Mouse (Mus musculus) lung, embryonic 16.5 days (tissue): Measurements from ENCODE around the gene Fzd5. TPM values are rescaled to one million over a fixed set of nuclear protein-coding genes. Genes with fewer than 3 reads are reported as not detected.
A peak's percentile ranks its signal among the peaks of the same experiment; 100 is the strongest.

ENCODE experiments used
- ATAC-seq: fragments of 200-750 bp; cut with Nextera tagmentation; 2 replicates; pipeline ENCODE4 v1.8.0; 2017; ENCODE audit warnings: low read depth, mild to moderate bottlenecking, moderate library complexity
- H3K27ac ChIP-seq: fragments of 300-500 bp; sonication (generic); 2 replicates; pipeline ENCODE4 v1.5.1; 2014; ENCODE audit warnings: mild to moderate bottlenecking, control low read depth, low read length
- H3K27me3 ChIP-seq: fragments of 300-500 bp; sonication (generic); 2 replicates; pipeline ENCODE4 v1.6.1; 2014; ENCODE audit warnings: low read depth, low read length, mixed read lengths; ENCODE audit not compliant: control insufficient read depth, insufficient read depth
- H3K36me3 ChIP-seq: fragments of 300-500 bp; sonication (generic); 2 replicates; pipeline ENCODE4 v1.6.1; 2014; ENCODE audit warnings: low read length; ENCODE audit not compliant: control insufficient read depth, insufficient read depth
- H3K4me1 ChIP-seq: fragments of 300-500 bp; sonication (generic); replicated peaks from 2 replicates; pipeline ENCODE4 v1.6.1; 2014; ENCODE audit warnings: low read length, mixed read lengths; ENCODE audit not compliant: control insufficient read depth, insufficient read depth
- H3K4me2 ChIP-seq: fragments of 300-500 bp; sonication (generic); 2 replicates; pipeline ENCODE4 v1.6.1; 2014; ENCODE audit warnings: low read depth, low read length, control low read depth
- H3K4me3 ChIP-seq: fragments of 300-500 bp; sonication (generic); 2 replicates; pipeline ENCODE4 v1.5.1; 2014; ENCODE audit warnings: mild to moderate bottlenecking, low read length, control low read depth
- H3K9ac ChIP-seq: fragments of 300-500 bp; sonication (generic); 2 replicates; pipeline ENCODE4 v1.6.1; 2014; ENCODE audit warnings: low read length, control low read depth
- H3K9me3 ChIP-seq: fragments of 300-500 bp; sonication (generic); 2 replicates; pipeline ENCODE4 v1.6.1; 2016; ENCODE audit warnings: low read length; ENCODE audit not compliant: control insufficient read depth
- WGBS: fragments of 180-500 bp; shearing (Covaris S2); extraction: QIAGEN DNeasy Blood & Tissue Kit; methylation state at CpG from one replicate; pipeline ENCODE4 v1.1.7; 2014; 5-methylcytosine and 5-hydroxymethylcytosine counted together
- polyA plus RNA-seq: library from polyadenylated mRNA; unstranded; fragments of >200 nt; fragmentation: Nextera tagmentation; extraction: Ambion mirVana; gene quantifications from 2 replicates; pipeline ENCODE4 v1.2.1, GENCODE M21; 2015

Fzd5 gene
- polyA plus RNA-seq, 1 experiment from 2014 or later, result 2.3 TPM

- no peaks in the 10 kb centered on the region for H3K27me3 ChIP-seq
- no peak for ATAC-seq
- no peaks in the 10 kb centered on the region for H3K36me3 ChIP-seq
- H3K9me3 ChIP-seq, result no peaks in the 10 kb centered on the region
- no peak overlapping the region for H3K4me3 ChIP-seq
- H3K4me1 ChIP-seq, result peaks cover 12% of the 10 kb centered on the region
- H3K27ac ChIP-seq, result peak overlapping the region; percentile 74
- 0 out of 2 replicates have a peak overlapping the region, but pooled peaks have one; percentile 8 for H3K9ac ChIP-seq
- 50% methylated on average over 7 of the region's 7 CpGs for WGBS
- H3K4me2 ChIP-seq, result no peak overlapping the region
These were observed 18.6 kb upstream of the Fzd5 start for GRCm38 (mm10) chr1:64755971-64756639.

GRCm38 (mm10) chr1:64754658-64755057 lies 17.1 kb upstream of the Fzd5 start:
- Histone ChIP-seq H3K4me2 (no peak overlapping the region), H3K9ac (no peak overlapping the region), H3K27ac (no peak overlapping the region), H3K27me3 (no peaks in the 10 kb centered on the region), H3K4me1 (peaks cover 12% of the 10 kb centered on the region), H3K9me3 (no peaks in the 10 kb centered on the region), H3K4me3 (no peak overlapping the region), H3K36me3 (no peaks in the 10 kb centered on the region)
- ATAC-seq, result no peak
- WGBS, result 82% methylated on average over 5 of the region's 5 CpGs

GRCm38 (mm10) chr1:64753668-64754067 lies 16.1 kb upstream of the Fzd5 start:
- Histone ChIP-seq H3K4me2 (no peak overlapping the region), H3K4me3 (no peak overlapping the region), H3K9me3 (no peaks in the 10 kb centered on the region), H3K9ac (no peak overlapping the region), H3K27me3 (no peaks in the 10 kb centered on the region), H3K4me1 (peaks cover 12% of the 10 kb centered on the region), H3K27ac (no peak overlapping the region), H3K36me3 (no peaks in the 10 kb centered on the region)
- 63% methylated on average over 7 of the region's 7 CpGs for WGBS
- ATAC-seq, result no peak

GRCm38 (mm10) chr1:64753109-64753508 lies 15.6 kb upstream of the Fzd5 start:
- Histone ChIP-seq H3K9ac (no peak overlapping the region), H3K27ac (no peak overlapping the region), H3K27me3 (no peaks in the 10 kb centered on the region), H3K4me1 (peaks cover 12% of the 10 kb centered on the region), H3K4me3 (no peak overlapping the region), H3K4me2 (no peak overlapping the region), H3K9me3 (no peaks in the 10 kb centered on the region), H3K36me3 (no peaks in the 10 kb centered on the region)
- no peak for ATAC-seq
- 57% methylated on average over 8 of the region's 8 CpGs for WGBS

GRCm38 (mm10) chr1:64744616-64745015 lies 7.1 kb upstream of the Fzd5 start:
- Histone ChIP-seq H3K27ac (no peak overlapping the region), H3K27me3 (no peaks in the 10 kb centered on the region), H3K9ac (no peak overlapping the region), H3K9me3 (no peaks in the 10 kb centered on the region), H3K4me3 (no peak overlapping the region), H3K36me3 (no peaks in the 10 kb centered on the region), H3K4me2 (no peak overlapping the region), H3K4me1 (no peaks in the 10 kb centered on the region)
- no peak for ATAC-seq

GRCm38 (mm10) chr1:64742741-64743408 lies 5.3 kb upstream of the Fzd5 start:
- H3K9ac ChIP-seq, result no peak overlapping the region
- H3K27me3 ChIP-seq, result peaks cover 3% of the 10 kb centered on the region; the same call in 1 of the 2 replicates
- no peak overlapping the region for H3K4me2 ChIP-seq
- 74% methylated on average over 18 of the region's 18 CpGs for WGBS
- H3K27ac ChIP-seq, result no peak overlapping the region
- peaks cover 7% of the 10 kb centered on the region for H3K4me1 ChIP-seq
- H3K4me3 ChIP-seq, result no peak overlapping the region
- no peaks in the 10 kb centered on the region for H3K9me3 ChIP-seq
- H3K36me3 ChIP-seq, result no peaks in the 10 kb centered on the region
- no peak for ATAC-seq

- peak overlapping the region; percentile 38 for H3K4me3 ChIP-seq
- whole genome bisulfite sequencing, result under 1% methylated on average over 14 of the region's 14 CpGs
- peak overlapping the region; percentile 65 for H3K9ac ChIP-seq
- H3K4me2 ChIP-seq, result peak overlapping the region; percentile 58
- H3K36me3 ChIP-seq, result no peaks in the 10 kb centered on the region
- H3K27me3 ChIP-seq, result peaks cover 24% of the 10 kb centered on the region
- ATAC-seq, result no peak
- H3K4me1 ChIP-seq, result peaks cover 27% of the 10 kb centered on the region
- peak overlapping the region; percentile 83 for H3K27ac ChIP-seq
- no peaks in the 10 kb centered on the region for H3K9me3 ChIP-seq
These were observed 1.1 kb upstream of the Fzd5 start for GRCm38 (mm10) chr1:64738661-64739082.

- peak overlapping the region; percentile 58 for H3K4me2 ChIP-seq
- H3K4me1 ChIP-seq, result peaks cover 29% of the 10 kb centered on the region
- peaks cover 28% of the 10 kb centered on the region for H3K27me3 ChIP-seq
- H3K27ac ChIP-seq, result peak overlapping the region; percentile 83
- H3K4me3 ChIP-seq, result peak overlapping the region; percentile 38
- peak; percentile 1; the same call in 1 of the 2 replicates for ATAC-seq
- WGBS, result 0% methylated on average over 11 of the region's 11 CpGs
- peak overlapping the region; percentile 65 for H3K9ac ChIP-seq
- H3K36me3 ChIP-seq, result no peaks in the 10 kb centered on the region
- no peaks in the 10 kb centered on the region for H3K9me3 ChIP-seq
These were observed 617 bp upstream of the Fzd5 start for GRCm38 (mm10) chr1:64738180-64738555.

- WGBS, result under 1% methylated on average over 42 of the region's 56 CpGs
- Histone ChIP-seq H3K4me2 (peak overlapping the region; percentile 93), H3K9ac (peak overlapping the region; percentile 72), H3K4me3 (peak overlapping the region; percentile 62), H3K27ac (peak overlapping the region; percentile 85), H3K9me3 (no peaks in the 10 kb centered on the region), H3K36me3 (no peaks in the 10 kb centered on the region), H3K4me1 (peaks cover 34% of the 10 kb centered on the region), H3K27me3 (peaks cover 29% of the 10 kb centered on the region)
- ATAC-seq, result peak; percentile 3; the same call in 1 of the 2 replicates
These were observed 660 bp downstream of the Fzd5 start for GRCm38 (mm10) chr1:64736681-64737501.
